Mouse (Mus musculus) ES-E14 (cell line): ENCODE data around the gene Gcm1. TPM values are rescaled to one million over a fixed set of nuclear protein-coding genes. Genes with fewer than 3 reads are reported as not detected.

Experiments
- DNase-seq: peaks from one replicate; pipeline ENCODE4 v3.0.0-alpha.2; 2013; ENCODE audit warnings: low read depth, low spot score
- H3K27ac ChIP-seq: 2 replicates; pipeline ENCODE4 v1.5.1; 2012; ENCODE audit warnings: low read depth, mild to moderate bottlenecking, low read length, moderate library complexity, mixed read lengths; ENCODE audit not compliant: poor library complexity, insufficient read depth, severe bottlenecking
- H3K36me3 ChIP-seq: 2 replicates; pipeline ENCODE4 v1.6.1; 2012; ENCODE audit warnings: mild to moderate bottlenecking, low read length, moderate library complexity, mixed read lengths; ENCODE audit not compliant: control insufficient read depth, poor library complexity, insufficient read depth, severe bottlenecking
- H3K4me1 ChIP-seq, 2 experiments: fragments of 150-350 bp in 1 of 2; sonication (generic) in 1 of 2; 2 replicates each; pipeline ENCODE4 v1.6.1; 2012; ENCODE audit warnings: low read length in 2 of 2, mild to moderate bottlenecking in 1 of 2, mixed read lengths in 1 of 2; ENCODE audit not compliant: control insufficient read depth in 2 of 2, insufficient read depth in 2 of 2, poor library complexity in 1 of 2
- H3K4me3 ChIP-seq, 2 experiments: fragments of 150-350 bp in 1 of 2; sonication (generic) in 1 of 2; 2 replicates each; pipeline ENCODE4 v1.5.1; 2012; ENCODE audit warnings: low read length in 2 of 2, low read depth in 1 of 2, mild to moderate bottlenecking in 1 of 2, mixed read lengths in 1 of 2; ENCODE audit not compliant: insufficient read depth in 1 of 2, poor library complexity in 1 of 2, severe bottlenecking in 1 of 2
- H3K9ac ChIP-seq: 2 replicates; pipeline ENCODE4 v1.6.1; 2012; ENCODE audit warnings: low read depth, mild to moderate bottlenecking, low read length, mixed read lengths; ENCODE audit not compliant: poor library complexity, insufficient read depth, severe bottlenecking
- H3K9me3 ChIP-seq: fragments of 150-350 bp; sonication (generic); 2 replicates; pipeline ENCODE4 v1.6.1; 2012; ENCODE audit warnings: low read depth, mild to moderate bottlenecking, low read length; ENCODE audit not compliant: control insufficient read depth, insufficient read depth
- CHD2 ChIP-seq: IDR thresholded peaks from 2 replicates; pipeline ENCODE4 v1.6.1; 2014; ENCODE audit warnings: mild to moderate bottlenecking, low read depth, low read length, inconsistent platforms
- HCFC1 ChIP-seq: IDR thresholded peaks from 2 replicates; pipeline ENCODE4 v1.6.1; 2012; ENCODE audit warnings: low read length, inconsistent platforms, borderline replicate concordance; ENCODE audit not compliant: insufficient read depth
- MAFK ChIP-seq: IDR thresholded peaks from 2 replicates; pipeline ENCODE4 v1.6.1; 2014; ENCODE audit warnings: mild to moderate bottlenecking, low read depth, low read length, inconsistent platforms; ENCODE audit not compliant: insufficient read depth
- ZC3H11A ChIP-seq: IDR thresholded peaks from 2 replicates; pipeline ENCODE4 v1.6.1; 2012; ENCODE audit warnings: low read depth, mild to moderate bottlenecking, inconsistent platforms, low read length, borderline replicate concordance
- ZNF384 ChIP-seq: IDR thresholded peaks from 2 replicates; pipeline ENCODE4 v1.6.1; 2012; ENCODE audit warnings: low read depth, low read length, inconsistent platforms
- in situ Hi-C, 2 experiments: fragments of 600-800 bp; cut with MboI; formaldehyde crosslinking; loops; one replicate each; pipeline ENCODE4 v1.15.1; 2025; ENCODE audit warnings: low sequenced_read_pairs in 2 of 2, inconsistent platforms in 1 of 2; ENCODE audit not compliant: unreplicated experiment in 2 of 2
- total RNA-seq: library from RNA; depleted of rRNA; stranded (reverse); fragments of 300-350 nt; gene quantifications from 2 replicates; pipeline ENCODE4 v1.2.3, GENCODE M21; 2012

Gcm1 gene
- total RNA-seq, 1 experiment: 1.4 TPM

GRCm38 (mm10) chr9:78009382-78009781 is 42.3 kb upstream of the Gcm1 start:
- TF ChIP-seq ZC3H11A: no peak
- TF ChIP-seq ZNF384: no peak
- TF ChIP-seq MAFK: no peak
- TF ChIP-seq HCFC1: no peak
- TF ChIP-seq CHD2: no peak
- Histone ChIP-seq H3K27ac (no peak overlapping the region), H3K9me3 (no peaks in the 10 kb centered on the region), H3K9ac (no peak overlapping the region), H3K4me1 (no peaks in the 10 kb centered on the region), H3K36me3 (no peaks in the 10 kb centered on the region), H3K4me3 (no peak overlapping the region)
- DNase-seq: no peak
- in situ Hi-C loops: no loop called here

- Histone ChIP-seq H3K27ac (no peak overlapping the region), H3K4me1 (no peaks in the 10 kb centered on the region), H3K9ac (no peak overlapping the region), H3K4me3 (no peak overlapping the region), H3K36me3 (no peaks in the 10 kb centered on the region), H3K9me3 (no peaks in the 10 kb centered on the region)
- DNase-seq: no peak
- in situ Hi-C loops: loop anchor here in 1 of 2 experiments (5.0 kb wide), 1 partner anchor 198 kb away; no protein-coding TSS in a partner anchor
- TF ChIP-seq MAFK (no peak), CHD2 (no peak), HCFC1 (no peak), ZNF384 (no peak), ZC3H11A (no peak)
These were observed 41.5 kb upstream of the Gcm1 start for GRCm38 (mm10) chr9:78010187-78010586.

GRCm38 (mm10) chr9:78010707-78011106 is 41.0 kb upstream of the Gcm1 start:
- no peak for DNase-seq
- TF ChIP-seq ZNF384 (no peak), HCFC1 (no peak), ZC3H11A (no peak), MAFK (no peak), CHD2 (no peak)
- in situ Hi-C loops: loop anchor here in 1 of 2 experiments (5.0 kb wide), 1 partner anchor 198 kb away; no protein-coding TSS in a partner anchor
- no peaks in the 10 kb centered on the region for H3K9me3 ChIP-seq
- H3K36me3 ChIP-seq: no peaks in the 10 kb centered on the region
- H3K4me1 ChIP-seq: no peaks in the 10 kb centered on the region
- H3K27ac ChIP-seq: no peak overlapping the region
- no peak overlapping the region for H3K4me3 ChIP-seq
- H3K9ac ChIP-seq: no peak overlapping the region

DNA sequence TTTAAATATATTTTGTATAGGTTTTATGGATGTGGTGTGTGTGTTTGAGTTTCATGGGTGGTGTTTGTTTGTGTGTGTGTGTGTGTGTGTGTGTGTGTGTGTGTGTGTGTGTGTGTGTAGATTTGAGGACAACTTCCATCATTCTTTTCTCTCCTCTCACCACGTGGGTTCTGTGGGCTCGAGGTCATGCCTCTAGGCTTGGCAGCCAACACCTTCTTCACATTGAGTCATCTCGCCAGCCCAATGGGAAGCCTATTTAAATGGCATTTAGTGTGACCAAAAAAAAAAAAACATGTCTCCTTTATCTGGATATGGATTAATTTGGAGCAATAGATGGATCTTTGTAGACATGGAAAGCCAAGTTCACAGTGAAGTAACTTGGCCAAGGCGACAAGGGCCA is 39.7 kb upstream of the Gcm1 start:
- no peak for DNase-seq
- no peaks in the 10 kb centered on the region for H3K36me3 ChIP-seq
- no peak overlapping the region for H3K4me3 ChIP-seq
- H3K9ac ChIP-seq: no peak overlapping the region
- H3K9me3 ChIP-seq: no peaks in the 10 kb centered on the region
- H3K4me1 ChIP-seq: no peaks in the 10 kb centered on the region
- in situ Hi-C loops: loop anchor here in 1 of 2 experiments (5.0 kb wide), 1 partner anchor 200 kb away; no protein-coding TSS in a partner anchor
- H3K27ac ChIP-seq: no peak overlapping the region
- TF ChIP-seq HCFC1 (no peak), CHD2 (no peak), MAFK (no peak), ZC3H11A (no peak), ZNF384 (no peak)

GRCm38 (mm10) chr9:78012681-78013080 is 39.0 kb upstream of the Gcm1 start:
- Histone ChIP-seq H3K4me3 (no peak overlapping the region), H3K9ac (no peak overlapping the region), H3K36me3 (no peaks in the 10 kb centered on the region), H3K4me1 (no peaks in the 10 kb centered on the region), H3K27ac (no peak overlapping the region), H3K9me3 (no peaks in the 10 kb centered on the region)
- in situ Hi-C loops: loop anchor here in 1 of 2 experiments (5.0 kb wide), 1 partner anchor 200 kb away; no protein-coding TSS in a partner anchor
- DNase-seq: no peak
- TF ChIP-seq CHD2 (no peak), HCFC1 (no peak), ZNF384 (no peak)
